Mouse (Mus musculus) neural tube, embryonic 13.5 days (tissue): ENCODE data around the gene Fn1. TPM values are rescaled to one million over a fixed set of nuclear protein-coding genes. Genes with fewer than 3 reads are reported as not detected.

Experiments used
- ATAC-seq: fragments of 200-750 bp; cut with Nextera tagmentation; 2 replicates; pipeline ENCODE4 v1.8.0; 2017; ENCODE audit warnings: low read depth, mild to moderate bottlenecking, moderate TSS enrichment, moderate library complexity
- H3K27ac ChIP-seq: fragments of 300-500 bp; sonication (generic); replicated peaks from 2 replicates; pipeline ENCODE4 v1.5.1; 2015; ENCODE audit warnings: moderate library complexity, mild to moderate bottlenecking, inconsistent platforms
- H3K27me3 ChIP-seq: fragments of 300-500 bp; sonication (generic); 2 replicates; pipeline ENCODE4 v1.6.1; 2015; ENCODE audit warnings: mild to moderate bottlenecking, inconsistent platforms
- H3K36me3 ChIP-seq: fragments of 300-500 bp; sonication (generic); 2 replicates; pipeline ENCODE4 v1.6.1; 2015; ENCODE audit warnings: mild to moderate bottlenecking, inconsistent platforms
- H3K4me1 ChIP-seq: fragments of 300-500 bp; sonication (generic); replicated peaks from 2 replicates; pipeline ENCODE4 v1.6.1; 2015; ENCODE audit warnings: inconsistent platforms
- H3K4me2 ChIP-seq: fragments of 300-500 bp; sonication (generic); 2 replicates; pipeline ENCODE4 v1.6.1; 2015; ENCODE audit warnings: inconsistent platforms, mild to moderate bottlenecking, moderate library complexity
- H3K4me3 ChIP-seq: fragments of 300-500 bp; sonication (generic); 2 replicates; pipeline ENCODE4 v1.5.1; 2015; ENCODE audit warnings: mild to moderate bottlenecking, inconsistent platforms
- H3K9ac ChIP-seq: fragments of 300-500 bp; sonication (generic); 2 replicates; pipeline ENCODE4 v1.6.1; 2015; ENCODE audit warnings: moderate library complexity, mild to moderate bottlenecking, inconsistent platforms
- H3K9me3 ChIP-seq: fragments of 300-500 bp; sonication (generic); 2 replicates; pipeline ENCODE4 v1.6.1; 2016; ENCODE audit warnings: inconsistent platforms
- WGBS: fragments of 180-500 bp; shearing (Covaris S2); methylation state at CpG from one replicate; pipeline ENCODE4 v1.1.7; 2015; 5-methylcytosine and 5-hydroxymethylcytosine counted together
- polyA plus RNA-seq: library from polyadenylated mRNA; unstranded; fragments of >200 nt; fragmentation: Nextera tagmentation; extraction: Ambion mirVana; gene quantifications from 2 replicates; pipeline ENCODE4 v1.2.1, GENCODE M21; 2015

Gene Fn1
- polyA plus RNA-seq, 1 experiment from 2014 or later = 38.7 TPM

- H3K4me3 ChIP-seq = no peak overlapping the region
- no peak for ATAC-seq
- H3K36me3 ChIP-seq = peaks cover 40% of the 10 kb centered on the region
- no peaks in the 10 kb centered on the region for H3K9me3 ChIP-seq
- H3K9ac ChIP-seq = no peak overlapping the region
- H3K4me2 ChIP-seq = no peak overlapping the region
- H3K4me1 ChIP-seq = no peaks in the 10 kb centered on the region; the same call in none of the 2 replicates
- peaks cover 6% of the 10 kb centered on the region for H3K27me3 ChIP-seq
- H3K27ac ChIP-seq = no peak overlapping the region
- WGBS = 90% methylated on average over 5 of the region's 5 CpGs
Measured at GRCm38 (mm10) chr1:71646774-71647173, 6.2 kb downstream of the Fn1 start.

- no peak overlapping the region for H3K27ac ChIP-seq
- H3K4me1 ChIP-seq = no peaks in the 10 kb centered on the region; the same call in 1 of the 2 replicates
- H3K9ac ChIP-seq = no peak overlapping the region
- 64% methylated on average over 3 of the region's 3 CpGs for WGBS
- no peak overlapping the region for H3K4me3 ChIP-seq
- H3K9me3 ChIP-seq = no peaks in the 10 kb centered on the region
- no peak for ATAC-seq
- H3K4me2 ChIP-seq = no peak overlapping the region
- H3K36me3 ChIP-seq = peaks cover 48% of the 10 kb centered on the region
- H3K27me3 ChIP-seq = no peaks in the 10 kb centered on the region; the same call in 1 of the 2 replicates
Measured at GRCm38 (mm10) chr1:71645999-71646398, 7.0 kb downstream of the Fn1 start.

GRCm38 (mm10) chr1:71645466-71645865 lies 7.5 kb downstream of the Fn1 start:
- H3K9me3 ChIP-seq = no peaks in the 10 kb centered on the region
- 90% methylated on average over 13 of the region's 13 CpGs for WGBS

GRCm38 (mm10) chr1:71642794-71643193 lies 10.2 kb downstream of the Fn1 start:
- no peak for ATAC-seq
- H3K27me3 ChIP-seq = no peaks in the 10 kb centered on the region
- no peak overlapping the region for H3K4me2 ChIP-seq
- WGBS = 99% methylated on average over 10 of the region's 10 CpGs
- H3K36me3 ChIP-seq = peaks cover 57% of the 10 kb centered on the region
- no peaks in the 10 kb centered on the region for H3K9me3 ChIP-seq
- no peak overlapping the region for H3K27ac ChIP-seq
- H3K4me3 ChIP-seq = no peak overlapping the region
- no peak overlapping the region for H3K9ac ChIP-seq
- H3K4me1 ChIP-seq = no peaks in the 10 kb centered on the region

More at GRCm38 (mm10) chr1:71645466-71645865, 7.5 kb downstream of the Fn1 start:
- Histone ChIP-seq H3K4me3 (no peak overlapping the region), H3K27me3 (no peaks in the 10 kb centered on the region), H3K4me1 (no peaks in the 10 kb centered on the region), H3K4me2 (no peak overlapping the region), H3K9ac (no peak overlapping the region), H3K27ac (no peak overlapping the region), H3K36me3 (peaks cover 53% of the 10 kb centered on the region)
- ATAC-seq = no peak

- Histone ChIP-seq H3K4me1 (no peaks in the 10 kb centered on the region), H3K4me2 (no peak overlapping the region), H3K4me3 (no peak overlapping the region), H3K36me3 (peaks cover 63% of the 10 kb centered on the region), H3K27me3 (no peaks in the 10 kb centered on the region), H3K9me3 (no peaks in the 10 kb centered on the region), H3K27ac (no peak overlapping the region), H3K9ac (no peak overlapping the region)
- no peak for ATAC-seq
- WGBS = 92% methylated on average over 11 of the region's 11 CpGs
Measured at GRCm38 (mm10) chr1:71641206-71641605, 11.8 kb downstream of the Fn1 start.

GRCm38 (mm10) chr1:71640157-71640556 lies 12.8 kb downstream of the Fn1 start:
- H3K9ac ChIP-seq = no peak overlapping the region
- no peak overlapping the region for H3K4me2 ChIP-seq
- no peaks in the 10 kb centered on the region for H3K4me1 ChIP-seq
- peaks cover 57% of the 10 kb centered on the region for H3K36me3 ChIP-seq
- ATAC-seq = no peak
- H3K27ac ChIP-seq = no peak overlapping the region
- no peak overlapping the region for H3K4me3 ChIP-seq
- 95% methylated on average over 8 of the region's 8 CpGs for WGBS
- H3K9me3 ChIP-seq = no peaks in the 10 kb centered on the region
- H3K27me3 ChIP-seq = no peaks in the 10 kb centered on the region

GRCm38 (mm10) chr1:71636665-71637064 lies 16.3 kb downstream of the Fn1 start:
- H3K27ac ChIP-seq = no peak overlapping the region
- 98% methylated on average over 4 of the region's 4 CpGs for WGBS
- ATAC-seq = no peak
- H3K4me2 ChIP-seq = no peak overlapping the region
- no peak overlapping the region for H3K4me3 ChIP-seq
- no peaks in the 10 kb centered on the region for H3K9me3 ChIP-seq
- peaks cover 36% of the 10 kb centered on the region for H3K36me3 ChIP-seq
- no peaks in the 10 kb centered on the region for H3K4me1 ChIP-seq
- no peaks in the 10 kb centered on the region for H3K27me3 ChIP-seq
- no peak overlapping the region for H3K9ac ChIP-seq

- no peak for ATAC-seq
Measured at GRCm38 (mm10) chr1:71636116-71636515, 16.9 kb downstream of the Fn1 start.

GRCm38 (mm10) chr1:71635101-71636014 lies 17.6 kb downstream of the Fn1 start:
- Histone ChIP-seq H3K9ac (no peak overlapping the region), H3K4me2 (no peak overlapping the region), H3K9me3 (no peaks in the 10 kb centered on the region), H3K4me1 (no peaks in the 10 kb centered on the region), H3K36me3 (peaks cover 23% of the 10 kb centered on the region), H3K4me3 (no peak overlapping the region), H3K27ac (no peak overlapping the region), H3K27me3 (no peaks in the 10 kb centered on the region)
- no peak for ATAC-seq
- WGBS = 94% methylated on average over 10 of the region's 10 CpGs

More at GRCm38 (mm10) chr1:71636116-71636515, 16.9 kb downstream of the Fn1 start:
- H3K4me2 ChIP-seq = no peak overlapping the region
- H3K9ac ChIP-seq = no peak overlapping the region
- H3K9me3 ChIP-seq = no peaks in the 10 kb centered on the region
- H3K27me3 ChIP-seq = no peaks in the 10 kb centered on the region
- WGBS = 94% methylated on average over 5 of the region's 5 CpGs
- peaks cover 30% of the 10 kb centered on the region for H3K36me3 ChIP-seq
- no peak overlapping the region for H3K4me3 ChIP-seq
- no peaks in the 10 kb centered on the region for H3K4me1 ChIP-seq
- no peak overlapping the region for H3K27ac ChIP-seq

GRCm38 (mm10) chr1:71634471-71634981 lies 18.5 kb downstream of the Fn1 start:
- ATAC-seq = no peak
- no peak overlapping the region for H3K4me2 ChIP-seq
- no peaks in the 10 kb centered on the region for H3K4me1 ChIP-seq
- no peak overlapping the region for H3K9ac ChIP-seq
- no peaks in the 10 kb centered on the region for H3K27me3 ChIP-seq
- H3K4me3 ChIP-seq = no peak overlapping the region
- peaks cover 20% of the 10 kb centered on the region for H3K36me3 ChIP-seq
- 92% methylated on average over 6 of the region's 6 CpGs for WGBS
- no peak overlapping the region for H3K27ac ChIP-seq
- no peaks in the 10 kb centered on the region for H3K9me3 ChIP-seq

- 91% methylated on average over 10 of the region's 10 CpGs for WGBS
- ATAC-seq = no peak
Measured at GRCm38 (mm10) chr1:71632387-71632786, 20.6 kb downstream of the Fn1 start.

GRCm38 (mm10) chr1:71631811-71632210 lies 21.2 kb downstream of the Fn1 start:
- Histone ChIP-seq H3K9ac (no peak overlapping the region), H3K4me3 (no peak overlapping the region), H3K4me1 (no peaks in the 10 kb centered on the region), H3K27me3 (no peaks in the 10 kb centered on the region), H3K36me3 (peaks cover 33% of the 10 kb centered on the region), H3K9me3 (no peaks in the 10 kb centered on the region), H3K27ac (no peak overlapping the region), H3K4me2 (no peak overlapping the region)
- 84% methylated on average over 6 of the region's 6 CpGs for WGBS
- no peak for ATAC-seq

More at GRCm38 (mm10) chr1:71632387-71632786, 20.6 kb downstream of the Fn1 start:
- Histone ChIP-seq H3K36me3 (peaks cover 32% of the 10 kb centered on the region), H3K4me1 (no peaks in the 10 kb centered on the region), H3K4me2 (no peak overlapping the region), H3K4me3 (no peak overlapping the region), H3K27me3 (no peaks in the 10 kb centered on the region), H3K9ac (no peak overlapping the region), H3K27ac (no peak overlapping the region), H3K9me3 (no peaks in the 10 kb centered on the region)
